Mouse (Mus musculus): ENCODE measurements around the gene Clip1.

The Clip1 gene

GRCm38 (mm10) chr5:123670800-123671472, 13.5 kb downstream of the Clip1 start:
- no peak for DNase-seq (ENCODE audit: low spot score)

DNA sequence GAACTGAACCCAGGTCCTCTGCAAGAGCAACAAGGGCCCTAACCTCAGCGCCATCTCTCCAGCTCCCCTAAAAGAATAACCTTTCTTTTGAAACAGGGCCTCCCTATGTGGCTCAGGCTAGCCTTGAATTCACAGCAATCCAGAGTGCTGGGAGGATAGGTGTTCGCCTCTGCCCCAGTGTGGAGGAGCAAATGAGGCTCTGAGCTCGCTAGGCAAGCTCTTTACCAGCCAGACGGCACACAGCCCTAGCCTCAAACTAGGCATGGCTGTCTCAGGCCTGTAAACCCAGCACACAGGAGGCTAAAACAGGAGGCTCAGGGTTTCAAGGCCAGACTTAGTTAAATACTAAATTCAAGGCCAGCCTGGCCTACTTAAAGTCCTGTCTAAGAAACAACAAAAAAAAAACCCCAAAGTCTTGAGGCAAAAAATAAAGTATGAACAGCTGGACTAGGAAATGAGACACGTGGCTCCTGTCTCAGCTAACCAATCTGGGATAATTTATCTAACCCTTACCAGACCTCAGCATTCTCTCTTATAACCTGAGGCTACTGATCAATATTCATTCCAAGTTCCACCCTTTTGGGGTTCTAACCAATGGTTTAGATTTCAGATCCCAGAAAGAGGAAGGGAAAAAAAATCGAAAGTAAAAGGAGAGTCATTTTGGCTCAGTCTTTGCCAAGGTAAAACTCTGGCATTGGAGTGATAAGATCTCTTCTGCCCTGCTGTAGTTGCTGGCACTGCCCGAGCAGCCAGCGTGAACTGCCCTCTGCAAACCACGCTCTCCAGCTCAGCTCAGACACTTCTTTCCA, 14.2 kb downstream of the Clip1 start:
- DNase-seq (ENCODE audit: low spot score): no peak

DNA sequence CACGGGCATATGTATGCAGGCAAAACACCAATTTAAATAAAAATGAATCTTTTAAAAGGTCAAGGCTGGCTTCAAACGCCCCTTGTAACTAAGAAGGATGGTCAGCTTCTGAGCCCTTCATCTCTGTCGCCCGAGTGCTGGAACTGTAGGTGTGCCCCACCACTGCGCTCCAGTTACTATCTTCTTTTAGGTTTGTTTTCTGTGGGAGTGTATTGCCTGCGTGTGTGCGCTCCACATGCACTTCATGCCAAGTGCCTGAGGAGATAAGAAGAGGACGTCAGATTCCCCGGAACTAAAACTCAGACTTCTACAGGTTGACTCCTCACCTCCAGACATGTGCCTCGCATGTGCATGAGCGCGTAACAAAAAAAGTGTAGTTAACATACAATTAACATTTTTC, 16.5 kb downstream of the Clip1 start:
- DNase-seq (ENCODE audit: low spot score): no peak

DNA sequence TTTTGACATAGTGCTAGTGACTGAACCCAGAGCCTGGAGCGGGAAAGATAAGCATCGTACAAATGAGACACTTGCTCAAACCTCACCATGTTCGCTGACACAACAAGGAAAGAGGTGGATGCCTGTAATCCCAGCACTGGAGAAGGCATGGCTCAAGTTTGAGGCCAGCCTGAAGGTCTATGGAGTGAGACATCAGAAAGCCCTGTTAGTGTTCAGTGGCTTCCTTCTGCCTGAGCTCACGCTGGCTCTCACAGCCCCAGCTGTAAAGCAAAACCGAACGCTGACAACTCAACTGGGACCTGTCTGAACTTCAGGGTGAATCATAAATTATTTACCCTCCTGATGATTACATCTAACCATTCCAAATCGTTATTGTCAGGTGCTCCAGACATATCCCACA, 18.5 kb downstream of the Clip1 start:
- DNase-seq (ENCODE audit: low spot score): no peak

GRCm38 (mm10) chr5:123664329-123664728, 20.1 kb downstream of the Clip1 start:
- no peak for DNase-seq (ENCODE audit: low spot score)

GRCm38 (mm10) chr5:123662059-123662458, 22.4 kb downstream of the Clip1 start:
- DNase-seq (ENCODE audit: low spot score): no peak

GRCm38 (mm10) chr5:123661602-123662001, 22.8 kb downstream of the Clip1 start:
- no peak for DNase-seq (ENCODE audit: low spot score)

- DNase-seq (ENCODE audit: low spot score): no peak
These were observed 26.8 kb downstream of the Clip1 start for GRCm38 (mm10) chr5:123657651-123658050.

- no peak for DNase-seq (ENCODE audit: low spot score)
These were observed 29.5 kb downstream of the Clip1 start for GRCm38 (mm10) chr5:123654937-123655336.

GRCm38 (mm10) chr5:123653287-123653801, 31.1 kb downstream of the Clip1 start:
- DNase-seq (ENCODE audit: low spot score): no peak

DNA sequence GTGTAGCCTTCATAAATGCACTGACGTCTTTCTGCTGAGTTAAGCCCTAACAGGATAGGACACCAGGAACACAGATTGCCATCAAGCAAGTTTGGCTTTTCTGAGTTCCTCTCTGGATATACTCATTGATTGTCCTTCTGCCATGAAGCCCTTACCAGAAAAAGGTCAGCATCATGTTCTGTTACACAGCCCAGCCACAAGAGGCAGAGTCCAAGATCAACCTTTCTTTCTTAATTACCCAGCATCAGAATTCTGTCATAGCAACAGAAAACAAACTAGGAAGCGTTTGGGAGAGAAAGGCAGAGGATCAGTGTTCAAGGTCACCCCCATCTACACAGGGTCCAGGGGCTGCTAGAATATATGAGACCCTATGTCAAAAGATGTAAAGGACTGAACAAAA, 33.6 kb downstream of the Clip1 start:
- no peak for DNase-seq (ENCODE audit: low spot score)

GRCm38 (mm10) chr5:123642401-123642800, 42.0 kb downstream of the Clip1 start:
- no peak for DNase-seq (ENCODE audit: low spot score)

DNA sequence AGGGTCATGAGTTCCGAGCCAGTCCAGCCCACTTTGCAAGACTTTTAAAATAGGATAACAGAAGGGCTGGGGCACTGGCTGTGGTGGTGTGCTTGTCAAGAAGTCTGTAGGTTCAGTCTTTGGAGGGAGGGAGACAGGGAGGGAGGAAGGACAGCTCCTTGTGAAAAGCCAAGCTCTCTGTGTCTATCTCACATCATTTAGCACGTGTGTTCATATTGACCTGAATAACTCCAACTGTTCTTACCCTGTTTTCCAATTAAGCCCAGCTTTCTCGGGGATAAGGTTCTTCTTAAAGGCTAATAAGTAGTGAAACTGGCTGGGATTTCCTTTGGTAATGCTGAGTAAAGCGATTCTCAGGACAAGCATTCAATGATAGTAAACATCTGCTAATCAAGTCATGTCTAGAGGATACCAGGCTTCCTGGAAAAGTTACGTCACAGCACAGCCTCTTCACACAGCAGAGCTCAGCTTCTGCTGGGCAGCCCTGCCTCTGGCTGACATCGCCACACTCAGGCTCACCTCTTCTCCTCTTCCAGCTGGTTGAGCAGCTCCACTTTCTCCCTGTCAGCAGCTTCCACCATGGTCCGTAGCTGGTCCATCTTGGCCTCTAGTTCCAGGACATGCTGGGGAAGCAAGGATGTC, 43.0 kb downstream of the Clip1 start:
- no peak for DNase-seq (ENCODE audit: low spot score)

DNA sequence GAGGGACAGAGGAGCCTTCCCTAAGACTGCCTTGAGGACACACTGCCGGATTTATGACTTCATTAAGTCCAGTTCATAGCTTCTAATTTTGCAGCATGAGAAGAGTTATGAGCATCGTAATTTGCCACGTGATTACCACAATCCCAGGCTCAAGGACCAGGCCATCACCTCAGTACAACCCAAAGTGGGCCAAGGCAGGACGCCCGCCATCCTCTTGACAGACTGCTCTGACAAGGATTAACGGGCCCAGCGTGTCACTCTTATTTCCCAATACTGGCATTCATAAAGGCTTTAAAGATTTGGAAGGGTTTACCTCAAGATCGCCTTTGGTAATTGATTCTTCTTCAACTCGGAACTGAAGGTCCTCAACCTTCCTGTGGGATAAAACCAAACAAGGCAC, 44.2 kb downstream of the Clip1 start:
- no peak for DNase-seq (ENCODE audit: low spot score)

GRCm38 (mm10) chr5:123631210-123631609, 53.2 kb downstream of the Clip1 start:
- DNase-seq (ENCODE audit: low spot score): no peak

GRCm38 (mm10) chr5:123626631-123627030, 57.8 kb downstream of the Clip1 start:
- DNase-seq (ENCODE audit: low spot score): no peak

- no peak for DNase-seq (ENCODE audit: low spot score)
These were observed 62.0 kb downstream of the Clip1 start for GRCm38 (mm10) chr5:123622421-123622820.

GRCm38 (mm10) chr5:123618558-123618957, 65.9 kb downstream of the Clip1 start:
- DNase-seq (ENCODE audit: low spot score): no peak

GRCm38 (mm10) chr5:123614246-123614645, 70.2 kb downstream of the Clip1 start:
- no peak for DNase-seq (ENCODE audit: low spot score)

- peak; percentile 20 for DNase-seq (ENCODE audit: low spot score)
These were observed 74.6 kb downstream of the Clip1 start for GRCm38 (mm10) chr5:123609843-123610242.

DNA sequence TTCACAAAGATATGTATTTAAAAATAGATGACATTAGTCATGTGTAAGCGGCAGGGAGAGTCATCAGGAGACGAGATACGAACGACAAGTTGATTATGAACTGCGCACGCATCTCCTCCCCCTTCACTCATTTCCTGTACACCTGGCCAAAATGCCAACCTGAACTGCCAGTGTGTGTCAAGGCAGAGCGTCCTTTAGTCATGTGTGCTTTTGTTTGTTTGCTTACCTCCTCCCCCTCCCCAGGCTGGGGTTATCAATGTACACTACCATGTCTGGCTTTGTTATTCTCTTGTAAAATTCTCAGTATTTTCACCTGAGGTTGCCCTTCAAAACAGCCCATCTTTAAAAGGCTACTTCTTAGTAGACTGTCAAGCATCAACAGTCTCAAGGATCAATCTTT, 75.0 kb downstream of the Clip1 start:
- no peak for DNase-seq (ENCODE audit: low spot score)

DNA sequence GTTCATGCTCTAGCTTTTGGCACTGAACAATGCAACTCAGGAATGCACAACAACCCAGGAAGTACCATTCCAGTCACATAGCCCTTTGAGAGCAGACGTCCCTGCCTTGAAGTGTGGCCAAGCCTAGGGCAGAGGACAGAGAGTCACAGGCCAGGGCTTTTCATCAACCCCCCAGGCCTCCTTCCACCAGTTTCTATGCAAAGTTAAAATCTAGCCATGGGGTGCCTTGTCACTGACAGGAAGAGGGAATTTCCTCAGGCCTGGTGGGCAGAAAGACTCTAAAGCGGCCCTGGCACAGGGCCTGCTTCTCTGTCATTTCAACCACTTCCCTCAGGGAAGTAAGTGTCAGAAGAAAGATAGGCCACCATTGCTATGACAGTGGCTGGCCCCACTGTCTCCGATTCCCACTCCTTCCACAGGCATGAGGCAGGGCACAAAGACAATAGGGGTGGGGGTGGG, 77.2 kb downstream of the Clip1 start:
- no peak for DNase-seq (ENCODE audit: low spot score)

GRCm38 (mm10) chr5:123603496-123603895, 80.9 kb downstream of the Clip1 start:
- DNase-seq (ENCODE audit: low spot score): no peak
